Mouse (Mus musculus) liver, postnatal 0 days (tissue): ENCODE data around the gene Gm20388.

ENCODE experiments used
- CTCF ChIP-seq: sonication (generic); IDR thresholded peaks from 2 replicates; pipeline ENCODE4 v1.5.1; 2016; ENCODE audit warnings: antibody characterized with exemption, low read depth
- EP300 ChIP-seq: IDR thresholded peaks from 2 replicates; pipeline ENCODE4 v1.6.1; 2016; ENCODE audit warnings: antibody characterized with exemption, low read depth, mild to moderate bottlenecking

DNA sequence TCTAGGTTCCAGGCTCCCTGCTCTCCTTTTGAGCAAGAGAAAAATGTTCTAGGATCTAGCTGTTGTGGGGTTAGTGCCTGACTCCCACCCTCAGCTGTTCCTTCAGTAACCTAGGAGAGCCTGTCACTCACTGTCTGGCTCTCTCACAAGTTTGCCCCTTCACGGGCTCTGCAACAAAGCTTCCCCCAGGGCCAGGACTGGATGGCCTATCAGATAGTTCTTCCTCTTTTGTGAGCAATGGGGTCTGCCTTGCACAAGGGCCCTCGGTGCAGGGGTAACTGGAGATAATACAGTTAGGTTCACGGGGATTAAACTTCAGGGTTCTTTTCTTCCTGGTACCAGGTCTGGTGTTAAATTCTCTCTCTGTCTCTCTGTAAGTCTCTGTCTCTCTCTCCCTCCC lies 856.0 kb downstream of the Gm20388 start:
- TF ChIP-seq CTCF (no peak), EP300 (no peak)
